Mouse (Mus musculus) inflammation-experienced regulatory T-cells (primary cell): ENCODE results near the gene Rpl13. TPM values are rescaled to one million over a fixed set of nuclear protein-coding genes. Genes with fewer than 3 reads are reported as not detected.

Experiments used
- polyA plus RNA-seq, 2 experiments: library from polyadenylated mRNA; unstranded; fragments of 100-300 nt; shearing (Covaris generic); gene quantifications; one replicate each; pipeline ENCODE4 v1.2.1; 2017

Gene Rpl13
- polyA plus RNA-seq, result 100 to 1,000 TPM; 658 to 852 TPM

GRCm38 (mm10) chr8:123101735-123102685, at the start of gene Rpl13:
Gene Rpl13 (plus strand): TSS chr8:123102350.

GRCm38 (mm10) chr8:123062721-123063120, 39.4 kb upstream of the Rpl13 start, which contains the start of gene Spg7:
Gene Spg7 (plus strand): TSS chr8:123062942.

GRCm38 (mm10) chr8:123117127-123117731, 15.1 kb downstream of the Rpl13 start, which contains the start of gene Cpne7:
Gene Cpne7 (plus strand): TSS chr8:123117374.

Other genes starting within 250 kb of the Rpl13 start
- 100 to 1,000 TPM; 238 to 239 TPM for gene Ankrd11, start 60.1 kb upstream of the Rpl13 start, polyA plus RNA-seq
- gene Spg7, start 39.4 kb upstream of the Rpl13 start, polyA plus RNA-seq, result 10 to 100 TPM; 68.7 to 93.1 TPM
- 10 to 100 TPM in 1 of 2 experiments, 1 to 10 TPM in 1; 4.6 to 23.6 TPM for gene Cpne7, start 15.0 kb downstream of the Rpl13 start, polyA plus RNA-seq
- gene Sult5a1, start 56.0 kb downstream of the Rpl13 start, polyA plus RNA-seq, result 1 to 10 TPM in 1 of 2 experiments, under 1 TPM in 1; 0.19 to 3.3 TPM
- gene Dpep1, start 83.9 kb downstream of the Rpl13 start, polyA plus RNA-seq, result 1 to 10 TPM in 1 of 2 experiments, under 1 TPM in 1; 0.20 to 1.2 TPM
- 100 to 1,000 TPM; 175 to 188 TPM for gene Chmp1a, start 110.4 kb downstream of the Rpl13 start, polyA plus RNA-seq
- 1 to 10 TPM in 1 of 2 experiments, not detected in 1; 2.7 TPM for gene Spata33, start 110.5 kb downstream of the Rpl13 start, polyA plus RNA-seq
- 10 to 100 TPM; 20.7 to 36.0 TPM for gene Cdk10, start 122.5 kb downstream of the Rpl13 start, polyA plus RNA-seq
- 10 to 100 TPM; 11.6 to 15.1 TPM for gene Spata2l, start 133.9 kb downstream of the Rpl13 start, polyA plus RNA-seq
- gene Zfp276, start 151.8 kb downstream of the Rpl13 start, polyA plus RNA-seq, result 10 to 100 TPM; 36.0 to 52.2 TPM
- gene Vps9d1, start 152.0 kb downstream of the Rpl13 start, polyA plus RNA-seq, result 10 to 100 TPM; 26.5 to 35.1 TPM
- 10 to 100 TPM in 1 of 2 experiments, 1 to 10 TPM in 1; 7.3 to 13.6 TPM for gene Fanca, start 216.2 kb downstream of the Rpl13 start, polyA plus RNA-seq
- under 1 TPM in 1 of 2 experiments, not detected in 1; 0.12 TPM for gene Spire2, start 230.4 kb downstream of the Rpl13 start, polyA plus RNA-seq